Mouse (Mus musculus) cerebellum, postnatal 36 days (tissue): ENCODE data around the gene Zfp780b.
"Not testable (repeated sequence)": the region's sequence is repeated elsewhere in the genome, so short reads cannot be mapped to it uniquely, and the experiment has no call there.

Source experiments
- DNase-seq, 2 experiments: peaks; one replicate each; pipeline ENCODE4 v3.0.0; 2021 to 2022; ENCODE audit warnings: mixed read lengths in 2 of 2

Zfp780b gene

DNA sequence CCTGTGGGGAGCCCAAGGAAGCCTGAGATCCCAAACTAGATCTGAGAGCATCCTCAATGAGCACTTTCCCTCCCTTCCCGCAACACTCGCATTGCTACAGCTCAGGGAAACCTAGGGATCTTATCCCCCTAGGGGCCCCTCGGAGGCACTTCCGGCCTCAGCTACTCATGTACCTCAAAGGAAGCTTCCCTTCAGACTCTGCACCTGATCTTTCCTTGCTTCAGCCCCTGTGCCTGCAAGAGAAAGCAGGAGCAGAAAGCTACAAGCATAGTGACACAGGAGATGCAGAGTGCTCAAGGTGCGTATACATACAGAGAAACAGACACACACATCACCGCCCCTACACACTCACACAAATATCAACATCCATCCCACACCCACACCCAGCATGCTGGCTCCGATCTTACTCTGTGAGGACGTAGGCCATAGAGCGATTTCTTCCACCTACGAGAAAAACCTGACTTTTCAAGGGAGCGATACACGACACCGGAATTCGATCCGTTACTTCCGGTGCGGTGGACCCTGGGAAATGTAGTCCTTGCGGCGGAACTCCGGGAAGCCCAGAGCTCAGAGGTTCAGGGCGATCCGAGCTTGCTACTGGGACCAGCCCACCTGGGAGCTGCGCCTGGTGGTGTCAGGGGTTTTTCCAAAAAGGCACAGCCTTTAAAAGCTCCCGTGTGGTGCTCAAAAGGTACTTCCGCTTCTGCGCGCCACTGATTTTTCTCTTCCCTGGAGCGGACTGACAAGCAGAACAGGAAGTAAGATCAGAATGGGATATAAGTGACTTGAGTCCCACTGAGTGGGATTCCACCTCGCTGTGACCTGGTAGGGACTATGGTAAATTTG, at the start of gene Zfp780b:
Gene Zfp780b (minus strand): TSS at position 489 of the 846 bp plus-strand sequence.
- peak; percentile 78 to 80 for DNase-seq

DNA sequence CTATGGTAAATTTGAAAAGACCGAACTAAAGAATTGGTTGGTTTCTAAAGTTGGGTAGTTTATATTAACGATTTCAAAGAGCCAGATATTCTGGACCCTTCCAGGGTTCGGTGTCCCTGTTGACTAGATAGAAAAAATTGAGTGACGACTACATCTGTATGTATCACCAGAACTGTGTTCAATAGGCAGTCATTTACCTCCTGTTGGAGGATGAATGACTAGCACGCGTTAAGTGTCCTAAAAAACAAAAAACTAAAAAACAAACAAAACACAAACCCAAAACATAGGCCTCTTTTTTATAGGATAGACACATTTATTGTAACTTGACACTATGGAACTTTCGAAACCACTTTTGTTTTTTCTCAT, 35.5 kb upstream of the Zfp780b start:
- no peak for DNase-seq

DNA sequence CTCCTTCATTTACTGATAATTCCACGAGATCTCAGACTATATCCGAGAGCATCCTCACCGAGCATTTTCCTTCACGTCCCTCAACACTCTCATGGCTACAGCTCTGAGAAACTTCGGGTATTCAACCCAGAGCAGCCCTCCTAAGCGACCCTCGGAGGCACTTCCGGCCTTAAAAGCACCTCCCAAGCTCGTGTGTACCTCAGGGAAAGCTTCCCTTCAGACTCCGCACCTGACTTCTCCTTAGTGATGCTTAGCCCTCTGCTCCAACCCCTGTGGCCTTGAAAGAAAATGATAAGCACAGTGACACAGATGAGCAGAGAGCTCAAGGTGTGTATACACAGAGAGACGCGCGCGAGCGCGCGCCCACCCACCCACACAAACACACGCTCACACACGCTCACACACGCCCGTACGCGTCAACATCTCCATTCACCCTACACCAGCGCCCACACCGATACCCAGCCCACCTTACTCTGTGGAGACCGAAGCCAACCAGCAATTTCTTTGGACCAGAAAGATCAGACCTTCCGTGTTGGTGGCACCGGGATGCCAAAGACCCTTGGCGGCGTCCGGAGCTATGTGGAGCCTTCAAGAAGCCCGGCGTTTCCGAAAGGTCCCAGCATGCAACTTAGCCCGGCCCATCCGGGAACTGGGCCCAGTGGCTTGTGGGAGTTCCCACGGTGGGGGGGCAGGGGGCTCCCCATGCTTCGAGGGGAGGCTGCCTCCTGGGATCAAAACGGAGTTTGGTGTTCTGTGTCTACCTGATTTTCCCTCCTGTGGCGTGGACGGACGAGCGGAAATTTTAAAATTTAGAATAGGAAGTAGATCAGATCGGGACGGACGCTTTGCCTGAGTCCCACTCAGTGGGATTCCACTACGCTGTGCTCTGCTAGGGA, 34.8 kb upstream of the Zfp780b start, which contains the start of gene Zfp850:
Gene Zfp850 (minus strand): TSS at position 567 of the 896 bp plus-strand sequence.
- peak; percentile 79 to 81 for DNase-seq

DNA sequence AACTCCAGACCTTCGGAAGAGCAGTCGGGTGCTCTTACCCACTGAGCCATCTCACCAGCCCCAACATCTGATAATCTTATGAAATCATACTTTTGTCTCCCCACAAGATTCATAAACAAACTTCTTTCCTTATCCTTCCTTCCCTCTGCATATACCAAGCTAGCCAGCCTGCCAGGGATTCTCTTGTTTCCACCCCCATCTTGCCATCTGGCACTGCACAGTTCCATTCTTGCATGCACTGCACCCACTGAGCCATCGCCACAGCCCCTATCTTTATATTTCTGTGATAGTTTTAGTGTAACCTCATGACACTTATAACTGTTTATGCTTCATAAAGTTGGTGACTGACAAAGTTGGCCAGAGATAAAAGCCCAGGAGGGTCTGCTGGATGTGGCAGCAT, 31.3 kb upstream of the Zfp780b start:
- DNase-seq: no peak

DNA sequence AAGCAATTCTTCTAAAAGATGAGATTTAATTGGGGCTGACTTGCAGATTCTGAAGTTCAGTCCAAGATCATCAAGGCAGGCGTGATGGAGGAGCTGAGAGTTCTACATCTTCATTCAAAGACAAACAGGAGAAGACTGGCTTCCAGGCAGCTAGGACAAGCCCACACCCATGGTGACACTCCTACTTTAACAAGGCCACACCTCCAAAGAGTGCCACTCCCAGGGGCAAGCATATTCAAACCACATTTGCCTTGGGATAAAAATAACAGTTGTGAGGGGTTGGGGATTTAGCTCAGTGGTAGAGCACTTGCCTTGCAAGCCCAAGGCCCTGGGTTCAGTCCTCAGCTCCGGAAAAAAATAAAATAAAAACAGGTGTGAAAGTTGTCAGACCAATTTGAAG, 3.2 kb upstream of the Zfp780b start:
- DNase-seq: no peak

DNA sequence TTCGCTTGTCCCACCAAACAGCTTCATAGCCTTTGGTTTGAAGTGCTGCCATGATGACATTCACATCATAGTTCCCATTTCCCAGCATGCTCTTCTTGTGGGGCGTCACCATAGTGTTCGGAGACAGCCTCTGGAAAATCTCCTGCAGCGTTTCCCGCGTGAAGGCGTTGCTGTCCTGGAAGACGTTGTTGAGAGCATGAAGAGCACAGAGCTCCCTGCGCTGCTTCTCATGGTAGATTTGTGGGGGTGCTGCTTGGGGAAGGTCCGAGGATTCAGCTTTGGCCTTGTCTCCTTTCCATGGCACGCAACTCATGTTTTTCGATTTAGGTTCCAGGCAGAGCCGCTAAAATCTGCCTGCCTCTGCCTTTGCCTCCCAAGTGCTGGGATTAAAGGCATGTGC, 29.5 kb downstream of the Zfp780b start:
- DNase-seq: not testable (repeated sequence)

DNA sequence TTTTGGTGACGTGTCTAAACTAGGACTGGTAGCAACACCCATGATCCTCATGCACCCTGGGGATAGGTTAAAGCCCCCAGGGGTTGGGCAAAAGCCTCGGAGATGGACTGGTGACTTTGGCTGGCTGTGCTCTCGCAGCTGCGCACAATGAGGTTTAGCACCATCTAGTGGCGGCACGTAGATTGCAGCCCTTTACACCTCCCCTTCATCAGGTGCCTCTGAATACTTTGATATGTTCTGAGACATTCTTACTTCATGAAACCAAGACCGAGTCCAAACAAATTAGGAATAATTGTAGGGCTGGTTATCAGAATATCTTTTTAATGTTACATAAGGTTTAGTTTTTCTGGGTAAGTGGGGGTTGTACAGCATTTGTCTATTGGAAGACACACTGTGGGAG, 37.1 kb downstream of the Zfp780b start:
- peak; percentile 28 to 29 for DNase-seq

DNA sequence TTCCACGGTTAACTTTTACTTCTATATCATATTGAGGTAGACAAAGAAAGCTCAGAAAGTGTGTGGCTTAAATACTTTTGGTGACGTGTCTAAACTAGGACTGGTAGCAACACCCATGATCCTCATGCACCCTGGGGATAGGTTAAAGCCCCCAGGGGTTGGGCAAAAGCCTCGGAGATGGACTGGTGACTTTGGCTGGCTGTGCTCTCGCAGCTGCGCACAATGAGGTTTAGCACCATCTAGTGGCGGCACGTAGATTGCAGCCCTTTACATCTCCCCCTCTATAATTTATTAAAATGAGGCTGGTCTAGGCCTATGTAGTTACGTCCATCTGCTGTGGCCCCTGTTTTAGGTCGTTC, 45.2 kb downstream of the Zfp780b start:
- DNase-seq: not testable (repeated sequence)

DNA sequence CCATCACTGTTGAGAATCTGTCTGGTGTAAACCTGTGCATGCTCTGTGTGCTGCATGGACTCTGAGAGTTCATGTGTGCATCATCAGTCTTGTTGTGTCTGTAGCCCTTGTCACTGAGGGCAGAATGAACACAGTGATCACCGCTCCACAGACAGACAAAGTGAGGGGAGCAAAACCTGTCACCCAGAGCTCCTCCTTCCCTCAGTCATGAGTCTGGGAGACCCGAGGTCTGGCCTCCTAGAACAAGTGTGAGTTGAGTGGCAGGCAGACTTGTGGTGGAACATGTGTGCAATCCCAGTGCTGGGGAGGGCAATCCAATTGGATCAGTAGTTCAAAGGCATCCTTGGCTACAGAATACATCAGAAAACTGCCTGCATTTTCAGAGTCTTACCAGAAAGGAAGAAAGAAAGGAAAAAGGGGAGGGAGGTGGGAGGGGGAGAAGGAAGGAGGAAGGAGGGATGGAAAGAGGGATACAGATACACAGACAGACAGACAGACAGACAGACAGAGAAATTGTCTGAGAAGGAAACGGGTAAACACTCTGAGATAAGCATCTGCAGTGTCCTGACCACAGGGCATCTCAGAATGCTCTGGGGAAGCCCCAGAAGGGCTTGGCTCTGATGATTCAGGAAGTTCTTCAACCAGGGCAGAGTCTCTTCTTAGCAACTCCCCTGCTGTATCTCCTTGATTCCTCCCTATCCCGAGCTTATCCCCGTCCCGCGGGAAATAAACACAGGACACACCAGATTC, 45.7 kb downstream of the Zfp780b start:
- DNase-seq: no peak

DNA sequence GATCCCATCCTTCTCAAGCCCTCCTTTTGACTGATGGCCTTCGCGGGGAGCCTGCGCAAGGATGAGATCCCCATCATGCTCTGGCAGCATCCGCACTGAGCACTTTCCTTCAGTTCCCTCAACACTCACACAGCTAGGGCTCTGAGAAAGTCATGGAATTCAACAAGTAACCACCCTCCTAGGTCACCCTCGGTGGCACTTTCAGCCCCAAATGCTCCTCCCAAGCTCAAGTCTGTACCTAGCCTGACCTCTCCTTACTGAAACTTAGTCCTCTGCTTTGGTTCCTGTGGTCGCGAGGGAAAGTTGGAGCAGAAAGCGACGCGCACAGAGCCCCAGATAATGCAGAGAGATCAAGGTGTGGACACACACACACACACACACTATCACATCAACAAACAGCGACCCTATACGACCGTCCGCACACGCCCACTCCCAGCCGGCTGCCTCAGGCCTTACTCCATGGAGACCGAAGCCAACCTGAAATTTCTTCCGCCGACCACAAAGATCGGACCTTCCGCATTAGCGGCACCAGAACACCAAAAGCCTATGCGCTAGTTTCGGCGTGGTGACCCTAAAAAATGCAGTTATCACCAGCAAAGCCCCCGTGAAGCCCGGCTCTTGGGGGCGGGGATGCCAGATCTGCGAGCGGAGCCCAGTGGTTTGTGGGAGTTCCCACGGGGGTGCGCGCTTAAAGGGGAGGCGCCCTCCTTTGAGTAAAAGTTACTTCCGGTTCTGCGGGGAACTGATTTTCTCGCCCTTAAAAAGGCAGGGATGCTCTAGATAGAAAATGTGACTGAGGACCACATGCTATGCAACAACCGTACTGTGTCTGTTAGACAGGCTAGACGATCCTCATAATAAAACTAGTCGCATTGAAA, 49.9 kb downstream of the Zfp780b start, which contains the start of gene Zfp974:
Gene Zfp974 (minus strand): TSS at position 643 of the 878 bp plus-strand sequence.
- peak; percentile 58 to 67 for DNase-seq

DNA sequence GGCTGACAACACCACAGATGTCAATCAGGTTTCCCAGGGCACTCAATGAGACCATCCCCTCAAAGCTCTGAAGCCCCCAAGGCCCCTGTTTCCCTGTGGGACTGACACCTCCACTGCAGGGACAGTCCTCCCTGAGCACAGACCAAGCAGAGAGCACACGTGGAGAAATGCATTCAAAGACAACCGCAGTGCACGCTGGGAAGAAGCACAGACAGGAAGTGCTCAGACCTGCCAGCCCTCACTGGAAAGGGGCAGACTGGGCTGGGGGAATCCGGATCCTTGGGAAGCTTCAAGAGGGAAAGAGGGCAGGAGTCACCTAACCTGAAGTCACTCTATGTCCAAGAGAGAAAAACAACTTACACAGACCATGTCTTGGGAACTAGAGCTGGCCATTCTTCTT, 51.9 kb downstream of the Zfp780b start:
- not testable (repeated sequence) for DNase-seq

DNA sequence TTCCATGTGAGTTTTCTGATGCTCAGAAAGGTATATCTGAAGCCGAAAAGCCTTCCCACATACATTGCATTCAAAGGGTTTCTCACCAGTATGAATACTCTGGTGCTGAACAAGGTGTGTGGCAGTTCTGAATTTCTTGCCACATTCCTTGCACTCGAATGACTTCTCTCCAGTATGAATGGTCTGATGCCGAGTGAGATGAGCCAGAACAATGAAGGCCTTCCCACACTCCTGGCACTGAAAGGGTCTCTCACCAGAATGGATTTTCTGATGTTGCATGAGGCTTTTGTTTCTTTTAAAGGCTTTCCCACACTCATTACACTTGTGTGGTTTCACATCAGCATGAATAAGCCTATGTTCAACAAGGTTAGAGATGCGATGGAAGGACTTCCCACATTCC, 68.0 kb downstream of the Zfp780b start:
- DNase-seq: not testable (repeated sequence)
